Mouse (Mus musculus) neutrophil, adult 65 days (primary cell): ENCODE data around the gene Ube2g1. TPM values are rescaled to one million over a fixed set of nuclear protein-coding genes. Genes with fewer than 3 reads are reported as not detected.

Source experiments
- total RNA-seq: library from RNA; stranded (reverse); gene quantifications from 2 replicates; pipeline ENCODE4 v1.2.4, GENCODE M21; 2023

Gene Ube2g1
- 15.4 and 24.0 TPM in 2 replicates for total RNA-seq

GRCm38 (mm10) chr11:72606694-72607407 lies at the start of gene Ube2g1:
TSS of gene Ube2g1 (plus strand) at chr11:72607283.

GRCm38 (mm10) chr11:72689551-72690510 lies 82.7 kb downstream of the Ube2g1 start, which contains the start of gene Ankfy1:
TSS of gene Ankfy1 (plus strand) at chr11:72690006.

Other genes starting within 250 kb of the Ube2g1 start
- gene Tekt1, start 244.8 kb upstream of the Ube2g1 start, total RNA-seq: not detected in 2 replicates
- gene Smtnl2, start 195.6 kb upstream of the Ube2g1 start, total RNA-seq: 0.36 TPM in 1 of 2 replicates, not detected in the other
- not detected in 2 replicates for gene Ggt6, start 171.8 kb upstream of the Ube2g1 start, total RNA-seq
- gene Mybbp1a, start 165.9 kb upstream of the Ube2g1 start, total RNA-seq: 24.0 and 31.3 TPM in 2 replicates
- gene Spns2, start 117.4 kb upstream of the Ube2g1 start, total RNA-seq: 0.86 and 1.6 TPM in 2 replicates
- 6.5 and 7.8 TPM in 2 replicates for gene Spns3, start 56.8 kb upstream of the Ube2g1 start, total RNA-seq
- 70.8 and 80.0 TPM in 2 replicates for gene Ankfy1, start 82.7 kb downstream of the Ube2g1 start, total RNA-seq
- 5.8 and 11.4 TPM in 2 replicates for gene Cyb5d2, start 188.9 kb downstream of the Ube2g1 start, total RNA-seq
- 68.5 and 102 TPM in 2 replicates for gene Zzef1, start 188.9 kb downstream of the Ube2g1 start, total RNA-seq